Mouse (Mus musculus): ENCODE measurements at regions not wholly inside any gene's neighbourhood (a gene's known extent, or its start where the extent isn't known, plus 50 kb on each side); places are given as distances from the start of the nearest gene placed in this dataset.
"Not testable (repeated sequence)": the region's sequence is repeated elsewhere in the genome, so short reads cannot be mapped to it uniquely, and the experiment has no call there.

GRCm38 (mm10) chr2:171593884-171594283 lies 449.4 kb downstream of the Cbln4 start:
- no peak for DNase-seq (ENCODE audit: low spot score in 2 of 2)

- no peak for DNase-seq (ENCODE audit: low spot score in 2 of 2)
These were observed 451.0 kb downstream of the Cbln4 start for GRCm38 (mm10) chr2:171592315-171592714.

GRCm38 (mm10) chr2:171588158-171588557 lies 455.1 kb downstream of the Cbln4 start:
- DNase-seq (ENCODE audit: low spot score in 2 of 2), result no peak

- DNase-seq (ENCODE audit: low spot score in 2 of 2), result peak in 1 of 2 experiments; percentile 6
These were observed 455.6 kb downstream of the Cbln4 start for GRCm38 (mm10) chr2:171587635-171588034.

- no peak for DNase-seq (ENCODE audit: low spot score in 2 of 2)
These were observed 456.4 kb downstream of the Cbln4 start for GRCm38 (mm10) chr2:171586853-171587220.

- DNase-seq (ENCODE audit: low spot score in 2 of 2), result no peak
These were observed 456.9 kb downstream of the Cbln4 start for GRCm38 (mm10) chr2:171586217-171586852.

- no peak for DNase-seq (ENCODE audit: low spot score in 2 of 2)
These were observed 468.9 kb downstream of the Cbln4 start for GRCm38 (mm10) chr2:171574360-171574759.

- no peak for DNase-seq (ENCODE audit: low spot score in 2 of 2)
These were observed 480.6 kb downstream of the Cbln4 start for GRCm38 (mm10) chr2:171562656-171563055.

- DNase-seq (ENCODE audit: low spot score in 2 of 2), result not testable (repeated sequence)
These were observed 500.5 kb downstream of the Cbln4 start for GRCm38 (mm10) chr2:171542768-171543167.

GRCm38 (mm10) chr2:171514876-171515275 lies 528.4 kb downstream of the Cbln4 start:
- DNase-seq (ENCODE audit: low spot score in 2 of 2), result no peak

GRCm38 (mm10) chr2:171496620-171497019 lies 546.6 kb downstream of the Cbln4 start:
- DNase-seq (ENCODE audit: low spot score in 2 of 2), result no peak

- peak; percentile 44 to 75 for DNase-seq (ENCODE audit: low spot score in 2 of 2)
These were observed 549.5 kb downstream of the Cbln4 start for GRCm38 (mm10) chr2:171493741-171494140.

- DNase-seq (ENCODE audit: low spot score in 2 of 2), result no peak
These were observed 556.0 kb downstream of the Cbln4 start for GRCm38 (mm10) chr2:171487284-171487683.

GRCm38 (mm10) chr2:171453241-171453640 lies 590.0 kb downstream of the Cbln4 start:
- peak in 1 of 2 experiments; percentile 8 for DNase-seq (ENCODE audit: low spot score in 2 of 2)

GRCm38 (mm10) chr2:171406057-171406456 lies 637.2 kb downstream of the Cbln4 start:
- no peak for DNase-seq (ENCODE audit: low spot score in 2 of 2)

GRCm38 (mm10) chr2:171388936-171389335 lies 654.3 kb downstream of the Cbln4 start:
- DNase-seq (ENCODE audit: low spot score in 2 of 2), result no peak

GRCm38 (mm10) chr2:171373457-171373856 lies 641.9 kb downstream of the Dok5 start:
- no peak for DNase-seq (ENCODE audit: low spot score in 2 of 2)

GRCm38 (mm10) chr2:171373016-171373415 lies 641.4 kb downstream of the Dok5 start:
- DNase-seq (ENCODE audit: low spot score in 2 of 2), result no peak

GRCm38 (mm10) chr2:171371751-171372150 lies 640.1 kb downstream of the Dok5 start:
- no peak for DNase-seq (ENCODE audit: low spot score in 2 of 2)

GRCm38 (mm10) chr2:171365553-171365952 lies 633.9 kb downstream of the Dok5 start:
- DNase-seq (ENCODE audit: low spot score in 2 of 2), result no peak

- peak in 1 of 2 experiments; percentile 6 for DNase-seq (ENCODE audit: low spot score in 2 of 2)
These were observed 633.0 kb downstream of the Dok5 start for GRCm38 (mm10) chr2:171364621-171365020.

- no peak for DNase-seq (ENCODE audit: low spot score in 2 of 2)
These were observed 631.8 kb downstream of the Dok5 start for GRCm38 (mm10) chr2:171363381-171363780.

- DNase-seq (ENCODE audit: low spot score in 2 of 2), result no peak
These were observed 626.6 kb downstream of the Dok5 start for GRCm38 (mm10) chr2:171358071-171358760.
